In the genomic region with DNA sequence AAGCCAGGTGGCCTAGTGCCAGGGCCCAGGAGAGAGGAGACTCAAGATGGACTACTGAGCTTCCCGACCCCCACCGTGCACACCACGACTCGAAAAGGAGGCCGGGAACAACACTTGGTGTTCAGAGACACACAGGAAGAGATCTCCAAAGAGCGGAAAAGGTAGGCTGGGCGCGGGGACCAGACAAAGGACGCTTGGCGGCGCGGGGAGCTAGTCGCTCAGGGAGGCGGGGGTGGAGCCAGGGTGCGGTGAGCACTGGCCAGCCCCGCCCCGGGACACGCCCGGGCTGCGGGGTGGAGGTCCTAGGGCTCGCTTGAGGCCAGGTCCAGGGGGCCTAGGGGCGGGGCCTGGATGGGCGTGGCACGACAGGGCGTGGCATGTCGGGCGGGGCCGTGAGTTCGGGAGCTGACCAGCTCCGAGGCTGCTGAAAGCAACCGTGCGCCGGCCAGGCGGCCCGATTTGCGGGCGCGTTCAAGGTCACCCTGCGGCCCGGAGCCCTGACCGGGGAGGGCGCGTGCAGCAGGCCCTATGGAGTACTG, we compare ENCODE assay signal across 8 mouse cellular contexts. TPM values are rescaled to one million over a fixed set of nuclear protein-coding genes. Genes with fewer than 3 reads are reported as not detected.
DNase-seq lines count a peak whose midpoint lies in the region; ATAC-seq and TF ChIP-seq lines count a peak whose summit lies in the region.

No protein-coding gene starts in this region.

- H3K36me3 ChIP-seq in heart, embryonic 15.5 days: no peaks in the 10 kb centered on the region
- no peaks in the 10 kb centered on the region for H3K36me3 ChIP-seq in kidney, postnatal 0 days (ENCODE audit: insufficient read depth, low read length)
- H3K36me3 ChIP-seq in liver, embryonic 12.5 days: no peaks in the 10 kb centered on the region
- H3K36me3 ChIP-seq in midbrain, postnatal 0 days (ENCODE audit: insufficient read depth, low read length): no peaks in the 10 kb centered on the region
- no peaks in the 10 kb centered on the region for H3K36me3 ChIP-seq in stomach, embryonic 16.5 days (ENCODE audit: control insufficient read depth, insufficient read depth, low read length)

- H3K4me1 ChIP-seq in heart, embryonic 15.5 days (replicated peaks): peaks cover 27% of the 10 kb centered on the region
- peaks cover 16% of the 10 kb centered on the region for H3K4me1 ChIP-seq in kidney, postnatal 0 days (replicated peaks; ENCODE audit: insufficient read depth, low read length)
- peaks cover 39% of the 10 kb centered on the region for H3K4me1 ChIP-seq in liver, embryonic 12.5 days
- H3K4me1 ChIP-seq in midbrain, postnatal 0 days (ENCODE audit: insufficient read depth, low read length): peaks cover 10% of the 10 kb centered on the region; the same call in 1 of the 2 replicates
- peaks cover 17% of the 10 kb centered on the region for H3K4me1 ChIP-seq in stomach, embryonic 16.5 days (ENCODE audit: control insufficient read depth, insufficient read depth, low read length)

- 2% methylated on average over 43 of the region's 43 CpGs for whole genome bisulfite sequencing in heart, embryonic 15.5 days
- 2% methylated on average over 42 of the region's 43 CpGs for WGBS in kidney, postnatal 0 days
- under 1% methylated on average over 40 of the region's 43 CpGs for WGBS in liver, embryonic 12.5 days (ENCODE audit: insufficient replicate concordance)
- WGBS in midbrain, postnatal 0 days: under 1% methylated on average over 35 of the region's 43 CpGs
- 1% methylated on average over 43 of the region's 43 CpGs for WGBS in stomach, embryonic 16.5 days

- peak; percentile 73 for ATAC-seq in heart, embryonic 15.5 days (replicated peaks; ENCODE audit: insufficient number of reproducible peaks, insufficient read depth, low FRiP score, low read depth)
- ATAC-seq in kidney, postnatal 0 days (replicated peaks; ENCODE audit: low FRiP score, low read depth): no peak; the same call in 1 of the 2 replicates
- peak; percentile 80 for ATAC-seq in liver, embryonic 12.5 days
- ATAC-seq in midbrain, postnatal 0 days (ENCODE audit: low FRiP score): peak; percentile 11; the same call in 1 of the 2 replicates
- peak; percentile 76 for ATAC-seq in stomach, embryonic 16.5 days (ENCODE audit: insufficient read depth, low FRiP score)

- H3K4me2 ChIP-seq in heart, embryonic 15.5 days: peak overlapping the region; percentile 78
- H3K4me2 ChIP-seq in kidney, postnatal 0 days (ENCODE audit: low read length): peak overlapping the region; percentile 62
- peak overlapping the region; percentile 77 for H3K4me2 ChIP-seq in liver, embryonic 12.5 days
- peak overlapping the region; percentile 71 for H3K4me2 ChIP-seq in midbrain, postnatal 0 days (ENCODE audit: low read depth, low read length, poor library complexity, severe bottlenecking)
- H3K4me2 ChIP-seq in stomach, embryonic 16.5 days (ENCODE audit: low read depth, low read length): peak overlapping the region; percentile 59

- H3K27me3 ChIP-seq in heart, embryonic 15.5 days: peaks cover 70% of the 10 kb centered on the region
- H3K27me3 ChIP-seq in kidney, postnatal 0 days (ENCODE audit: insufficient read depth, low read length): peaks cover 38% of the 10 kb centered on the region
- H3K27me3 ChIP-seq in liver, embryonic 12.5 days (replicated peaks): peaks cover 88% of the 10 kb centered on the region
- no peaks in the 10 kb centered on the region for H3K27me3 ChIP-seq in midbrain, postnatal 0 days (ENCODE audit: insufficient read depth, low read length)
- H3K27me3 ChIP-seq in stomach, embryonic 16.5 days (ENCODE audit: control insufficient read depth, insufficient read depth, low read length): peaks cover 56% of the 10 kb centered on the region

- peak; percentile 16 for DNase-seq in urinary bladder, postnatal 25 days (ENCODE audit: low spot score)
- DNase-seq in urinary bladder, adult 18-20 months (ENCODE audit: low spot score in 2 of 2): no peak
- DNase-seq in embryo, embryonic 11.5 days (ENCODE audit: low read depth, low spot score): peak; percentile 64
- peak; percentile 28 for DNase-seq in kidney, postnatal 0 days (ENCODE audit: low spot score)
- DNase-seq in midbrain, postnatal 0 days (ENCODE audit: low spot score): peak; percentile 59

- no peaks in the 10 kb centered on the region for H3K9me3 ChIP-seq in heart, embryonic 15.5 days (replicated peaks)
- H3K9me3 ChIP-seq in kidney, postnatal 0 days (replicated peaks; ENCODE audit: low read length): no peaks in the 10 kb centered on the region
- no peaks in the 10 kb centered on the region for H3K9me3 ChIP-seq in liver, embryonic 12.5 days (replicated peaks)
- no peaks in the 10 kb centered on the region for H3K9me3 ChIP-seq in midbrain, postnatal 0 days (ENCODE audit: low read length)
- H3K9me3 ChIP-seq in stomach, embryonic 16.5 days (replicated peaks; ENCODE audit: control insufficient read depth, low read length): no peaks in the 10 kb centered on the region

- no peak for TF ChIP-seq CTCF in kidney, postnatal 0 days (IDR thresholded peaks at IDR 0.05; ENCODE audit: low read depth)
- TF ChIP-seq CTCF in midbrain, postnatal 0 days (IDR thresholded peaks at IDR 0.05): no peak

- peak overlapping the region; percentile 14; the same call in 1 of the 2 replicates for H3K9ac ChIP-seq in heart, embryonic 15.5 days
- no peak overlapping the region for H3K9ac ChIP-seq in kidney, postnatal 0 days (ENCODE audit: low read depth, low read length)
- H3K9ac ChIP-seq in liver, embryonic 12.5 days: no peak overlapping the region; the same call in 1 of the 2 replicates
- H3K9ac ChIP-seq in midbrain, postnatal 0 days (replicated peaks; ENCODE audit: low read length, poor library complexity, severe bottlenecking): peak overlapping the region; percentile 97
- H3K9ac ChIP-seq in stomach, embryonic 16.5 days (ENCODE audit: low read length): peak overlapping the region; percentile 43

- peak overlapping the region; percentile 43 for H3K4me3 ChIP-seq in heart, embryonic 15.5 days
- peak overlapping the region; percentile 21 for H3K4me3 ChIP-seq in kidney, postnatal 0 days (replicated peaks; ENCODE audit: low read depth, low read length)
- peak overlapping the region; percentile 48 for H3K4me3 ChIP-seq in liver, embryonic 12.5 days
- peak overlapping the region; percentile 91 for H3K4me3 ChIP-seq in midbrain, postnatal 0 days (ENCODE audit: low read depth, low read length)
- H3K4me3 ChIP-seq in stomach, embryonic 16.5 days (replicated peaks; ENCODE audit: low read length): peak overlapping the region; percentile 38

- H3K27ac ChIP-seq in heart, embryonic 15.5 days: no peak overlapping the region
- no peak overlapping the region for H3K27ac ChIP-seq in kidney, postnatal 0 days
- no peak overlapping the region for H3K27ac ChIP-seq in liver, embryonic 12.5 days
- H3K27ac ChIP-seq in midbrain, postnatal 0 days (ENCODE audit: low read depth, low read length): peak overlapping the region; percentile 96
- no peak overlapping the region for H3K27ac ChIP-seq in stomach, embryonic 16.5 days (ENCODE audit: low read length)

RNA-seq across cellular contexts. Expression of gene Elavl3, which starts 1.4 kb away (rescaled TPM):
- 0.14 and 1.0 TPM in 2 replicates for polyA plus RNA-seq in heart, embryonic 15.5 days (2015; fragmentation: Nextera tagmentation; extraction: Ambion mirVana)
- polyA plus RNA-seq in kidney, postnatal 0 days (2015; fragmentation: Nextera tagmentation; extraction: Ambion mirVana): 0.05 and 0.12 TPM in 2 replicates
- 0.02 TPM in 1 of 2 replicates, not detected in the other for polyA plus RNA-seq in liver, embryonic 12.5 days (2016; fragmentation: Nextera tagmentation; extraction: Ambion mirVana)
- total RNA-seq in midbrain, postnatal 0 days (2014; rRNA removed): 215 and 239 TPM in 2 replicates
- polyA plus RNA-seq in midbrain, postnatal 0 days (2015; fragmentation: Nextera tagmentation; extraction: Ambion mirVana): 75.2 and 78.7 TPM in 2 replicates
- polyA plus RNA-seq in stomach, embryonic 16.5 days (2015; fragmentation: Nextera tagmentation; extraction: Ambion mirVana): 1.9 and 2.1 TPM in 2 replicates

RNA-seq across cellular contexts. Expression of gene Gm49318, which starts 20.6 kb away (rescaled TPM):
- polyA plus RNA-seq in heart, embryonic 15.5 days (2015; fragmentation: Nextera tagmentation; extraction: Ambion mirVana): not detected in 2 replicates
- not detected in 2 replicates for polyA plus RNA-seq in kidney, postnatal 0 days (2015; fragmentation: Nextera tagmentation; extraction: Ambion mirVana)
- polyA plus RNA-seq in liver, embryonic 12.5 days (2016; fragmentation: Nextera tagmentation; extraction: Ambion mirVana): not detected in 2 replicates
- total RNA-seq in midbrain, postnatal 0 days (2014; rRNA removed): 4.1 TPM in 1 of 2 replicates, not detected in the other
- polyA plus RNA-seq in midbrain, postnatal 0 days (2015; fragmentation: Nextera tagmentation; extraction: Ambion mirVana): 0.25 and 0.36 TPM in 2 replicates
- polyA plus RNA-seq in stomach, embryonic 16.5 days (2015; fragmentation: Nextera tagmentation; extraction: Ambion mirVana): not detected in 2 replicates

RNA-seq across cellular contexts. Expression of gene Zfp653, which starts 20.8 kb away (rescaled TPM):
- polyA plus RNA-seq in heart, embryonic 15.5 days (2015; fragmentation: Nextera tagmentation; extraction: Ambion mirVana): 8.5 and 11.3 TPM in 2 replicates
- 8.3 and 8.9 TPM in 2 replicates for polyA plus RNA-seq in kidney, postnatal 0 days (2015; fragmentation: Nextera tagmentation; extraction: Ambion mirVana)
- polyA plus RNA-seq in liver, embryonic 12.5 days (2016; fragmentation: Nextera tagmentation; extraction: Ambion mirVana): 5.7 and 6.6 TPM in 2 replicates
- 30.0 and 33.1 TPM in 2 replicates for total RNA-seq in midbrain, postnatal 0 days (2014; rRNA removed)
- polyA plus RNA-seq in midbrain, postnatal 0 days (2015; fragmentation: Nextera tagmentation; extraction: Ambion mirVana): 14.2 and 15.1 TPM in 2 replicates
- polyA plus RNA-seq in stomach, embryonic 16.5 days (2015; fragmentation: Nextera tagmentation; extraction: Ambion mirVana): 11.2 and 11.7 TPM in 2 replicates

RNA-seq across cellular contexts. Expression of gene Ecsit, which starts 34.8 kb away (rescaled TPM):
- polyA plus RNA-seq in heart, embryonic 15.5 days (2015; fragmentation: Nextera tagmentation; extraction: Ambion mirVana): 55.0 and 62.4 TPM in 2 replicates
- 56.2 and 61.3 TPM in 2 replicates for polyA plus RNA-seq in kidney, postnatal 0 days (2015; fragmentation: Nextera tagmentation; extraction: Ambion mirVana)
- 36.9 and 40.6 TPM in 2 replicates for polyA plus RNA-seq in liver, embryonic 12.5 days (2016; fragmentation: Nextera tagmentation; extraction: Ambion mirVana)
- 49.6 and 56.3 TPM in 2 replicates for total RNA-seq in midbrain, postnatal 0 days (2014; rRNA removed)
- polyA plus RNA-seq in midbrain, postnatal 0 days (2015; fragmentation: Nextera tagmentation; extraction: Ambion mirVana): 55.0 and 57.2 TPM in 2 replicates
- polyA plus RNA-seq in stomach, embryonic 16.5 days (2015; fragmentation: Nextera tagmentation; extraction: Ambion mirVana): 43.5 and 43.9 TPM in 2 replicates

RNA-seq across cellular contexts. Expression of gene Prkcsh, which starts 47.8 kb away (rescaled TPM):
- 60.3 and 83.6 TPM in 2 replicates for polyA plus RNA-seq in heart, embryonic 15.5 days (2015; fragmentation: Nextera tagmentation; extraction: Ambion mirVana)
- 79.6 and 92.8 TPM in 2 replicates for polyA plus RNA-seq in kidney, postnatal 0 days (2015; fragmentation: Nextera tagmentation; extraction: Ambion mirVana)
- 65.0 and 68.5 TPM in 2 replicates for polyA plus RNA-seq in liver, embryonic 12.5 days (2016; fragmentation: Nextera tagmentation; extraction: Ambion mirVana)
- 71.9 and 85.8 TPM in 2 replicates for total RNA-seq in midbrain, postnatal 0 days (2014; rRNA removed)
- polyA plus RNA-seq in midbrain, postnatal 0 days (2015; fragmentation: Nextera tagmentation; extraction: Ambion mirVana): 62.8 and 64.9 TPM in 2 replicates
- 102 TPM in 2 replicates for polyA plus RNA-seq in stomach, embryonic 16.5 days (2015; fragmentation: Nextera tagmentation; extraction: Ambion mirVana)

Comparison
In these comparisons a context has a peak if more than half of its experiments do, and no peak if none do; other contexts are left out.
1. DNase-seq: peak in urinary bladder, postnatal 25 days (single experiment), embryo, embryonic 11.5 days (single experiment), kidney, postnatal 0 days (single experiment) and midbrain, postnatal 0 days (single experiment); none in urinary bladder, adult 18-20 months (0 of 2).
2. H3K4me3 ChIP-seq: peak in every context shown above with its lines; median percentile 91 in midbrain, postnatal 0 days; 48 in liver, embryonic 12.5 days; 43 in heart, embryonic 15.5 days; 38 in stomach, embryonic 16.5 days; 21 in kidney, postnatal 0 days.
3. H3K9ac ChIP-seq: peak in heart, embryonic 15.5 days (single experiment), midbrain, postnatal 0 days (single experiment) and stomach, embryonic 16.5 days (single experiment); none in kidney, postnatal 0 days (single experiment) and liver, embryonic 12.5 days (single experiment).
4. RNA of gene Elavl3, which starts 1.4 kb away (polyA plus RNA-seq): 75.2 to 78.7 TPM in midbrain, postnatal 0 days; 1.9 to 2.1 TPM in stomach, embryonic 16.5 days, 0.14 to 1.0 TPM in heart, embryonic 15.5 days, 0.05 to 0.12 TPM in kidney, postnatal 0 days and 0.02 TPM in liver, embryonic 12.5 days; every median in the first group is over 10 times any median in the second.
5. Peak in every context shown above with its lines, with median percentiles within 50 percentile points of each other: H3K4me2 ChIP-seq.